Mouse (Mus musculus) cerebellum, postnatal 25 days (tissue): ENCODE measurements around the gene A530016L24Rik.
A peak's percentile ranks its signal among the peaks of the same experiment; 100 is the strongest.

Source experiments
- DNase-seq, 2 experiments: peaks; one replicate each; pipeline ENCODE4 v3.0.0; 2021; ENCODE audit warnings: mixed read lengths in 2 of 2

A530016L24Rik gene

DNA sequence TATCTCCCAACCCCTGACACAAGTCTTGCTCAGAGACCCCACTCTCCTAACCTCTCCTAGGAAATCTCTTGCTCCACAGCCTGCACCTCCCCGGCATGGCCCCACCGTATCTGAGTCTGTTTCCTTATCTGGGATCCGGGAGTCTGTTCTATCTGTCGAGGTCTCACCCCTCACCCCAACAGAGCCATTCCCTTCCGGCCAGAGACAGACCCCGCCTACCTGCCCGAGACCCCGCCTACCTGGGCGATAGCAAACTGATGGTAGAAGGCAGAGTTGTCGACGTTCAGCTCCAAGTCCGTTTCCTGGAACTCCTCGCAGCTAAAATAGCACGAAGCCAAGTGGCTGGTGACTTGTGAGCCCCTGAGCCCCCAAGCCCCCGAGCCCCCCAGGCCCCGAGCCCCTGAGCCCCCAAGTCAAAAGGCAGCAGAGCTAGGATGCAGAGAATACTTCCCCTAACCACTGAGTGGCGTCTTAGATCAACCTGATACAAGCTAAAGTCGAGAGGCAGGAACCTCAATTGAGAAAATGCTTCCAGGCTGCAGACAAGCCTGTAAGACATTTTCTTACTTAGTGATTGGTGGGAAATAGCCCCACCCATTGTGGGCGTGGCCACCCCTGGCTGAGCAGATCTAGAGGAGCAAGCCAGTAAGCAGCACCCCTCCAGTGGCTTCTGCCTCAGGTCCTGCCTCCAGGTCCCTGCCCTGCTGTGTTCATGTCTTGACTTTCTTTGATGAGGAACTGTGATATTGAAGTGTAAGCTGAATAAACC lies 13.9 kb downstream of the A530016L24Rik start:
- DNase-seq = no peak

GRCm38 (mm10) chr12:112506267-112506666 lies 17.0 kb downstream of the A530016L24Rik start:
- no peak for DNase-seq

DNA sequence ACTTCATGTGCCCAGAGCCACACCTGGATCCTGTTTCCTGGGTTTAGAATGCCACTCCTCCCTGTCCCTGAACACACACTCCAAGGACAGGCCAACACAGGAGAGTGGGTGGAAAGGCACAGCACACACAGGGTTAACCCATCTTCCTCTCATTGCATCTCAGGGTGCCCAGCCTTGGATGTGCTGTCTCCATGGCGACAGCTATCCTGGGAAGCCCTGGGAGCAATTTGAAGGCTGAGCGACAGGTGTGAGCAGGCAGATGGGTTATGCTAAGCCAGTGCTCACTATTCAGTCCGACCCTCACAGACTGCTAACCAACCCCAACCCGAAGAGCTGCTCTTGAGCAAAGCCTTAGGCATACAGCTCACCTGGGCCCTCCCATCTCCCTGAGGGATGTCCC lies 18.0 kb downstream of the A530016L24Rik start:
- DNase-seq = no peak

DNA sequence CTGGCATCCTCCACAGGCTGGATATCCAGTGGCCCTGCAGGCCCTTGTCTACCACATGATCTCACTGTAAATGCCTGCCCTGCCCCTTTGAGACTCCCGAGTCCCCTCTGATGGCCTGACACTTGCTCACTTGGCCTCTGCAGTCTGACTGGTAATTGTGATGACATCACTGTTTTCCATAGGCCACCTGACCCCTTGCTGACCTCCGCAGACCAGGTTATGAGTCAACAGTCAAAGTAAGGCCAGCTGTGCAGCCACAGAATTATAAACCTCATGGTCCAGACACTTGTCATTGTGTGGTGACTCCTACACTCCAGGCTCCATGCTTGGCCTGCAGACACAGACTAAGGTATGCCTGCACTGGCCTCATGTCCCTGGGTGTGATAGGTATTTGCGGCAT lies 18.7 kb downstream of the A530016L24Rik start:
- DNase-seq = no peak

DNA sequence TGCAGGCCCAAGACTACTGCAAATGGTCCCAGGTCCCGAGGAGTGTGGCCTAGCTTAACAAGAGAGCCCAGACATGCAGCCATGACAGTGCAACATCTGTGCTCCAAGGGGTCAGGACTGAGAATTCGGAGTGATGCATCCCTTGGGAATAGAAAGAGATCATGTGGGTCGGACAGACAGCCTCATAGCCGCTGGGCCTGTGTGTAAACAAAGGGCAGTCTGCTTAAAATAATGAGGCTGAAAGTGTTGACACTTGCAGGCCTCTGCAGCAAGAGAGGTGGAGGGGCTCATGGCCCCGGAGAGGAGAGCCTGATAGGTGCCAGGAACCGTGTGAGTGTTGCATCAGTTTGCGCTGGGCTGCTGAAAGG lies 21.1 kb downstream of the A530016L24Rik start:
- DNase-seq = no peak

GRCm38 (mm10) chr12:112510733-112511372 lies 21.6 kb downstream of the A530016L24Rik start:
- peak in 1 of 2 experiments; percentile 36 for DNase-seq

- DNase-seq = no peak
Measured at GRCm38 (mm10) chr12:112514897-112515296, 25.6 kb downstream of the A530016L24Rik start.

DNA sequence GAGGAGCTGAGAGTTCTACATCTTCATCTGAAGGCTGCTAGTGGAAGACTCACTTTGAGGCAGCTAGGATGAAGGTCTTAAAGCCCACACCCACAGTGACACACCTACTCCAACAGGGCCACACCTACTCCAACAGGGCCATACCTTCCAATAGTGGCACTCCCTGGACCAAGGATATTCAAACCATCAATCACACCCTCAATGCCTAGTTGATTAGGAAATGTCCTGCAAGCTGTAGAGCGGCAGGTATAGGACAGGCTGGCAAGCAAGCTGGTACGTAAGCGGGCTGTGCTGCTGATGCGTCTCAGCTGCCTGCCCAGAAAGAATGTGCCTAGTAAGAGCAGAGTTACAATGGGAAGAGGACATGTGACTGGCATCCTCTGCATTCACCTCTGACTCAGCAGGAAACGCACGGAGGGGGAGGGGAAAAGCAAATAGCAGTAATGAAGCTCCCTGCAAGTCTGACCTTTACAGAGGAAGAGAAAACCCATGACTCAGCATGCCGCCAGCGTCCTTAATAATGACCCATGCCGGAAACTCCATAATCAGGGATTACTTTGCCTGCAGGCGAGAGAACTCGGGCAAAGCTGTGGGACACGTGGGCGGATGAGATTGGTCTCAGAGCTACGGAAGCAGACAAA lies 27.6 kb downstream of the A530016L24Rik start, which contains the start of gene Tmem179:
TSS of gene Tmem179 (minus strand) at position 51 of the 641 bp plus-strand sequence.
- DNase-seq = no peak

DNA sequence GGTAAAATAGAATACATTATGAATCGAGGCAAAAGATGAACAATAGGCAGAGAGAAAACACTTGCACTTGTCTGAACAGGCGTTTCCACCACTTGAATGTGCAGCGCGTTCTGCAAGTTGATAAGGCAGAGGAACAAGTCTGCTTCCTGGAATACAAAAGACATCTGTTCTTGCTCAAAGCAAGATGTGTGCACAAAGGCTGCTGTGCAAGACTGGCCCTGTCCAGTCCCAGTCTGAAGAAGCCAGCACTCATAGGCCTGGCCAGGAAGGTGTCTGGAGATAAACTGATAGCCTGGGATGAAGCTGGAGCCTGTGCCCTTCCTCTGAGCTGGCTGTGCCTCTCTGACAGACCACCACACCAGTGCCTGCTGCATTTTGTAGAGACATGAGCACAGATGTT lies 28.9 kb downstream of the A530016L24Rik start:
- DNase-seq = no peak

DNA sequence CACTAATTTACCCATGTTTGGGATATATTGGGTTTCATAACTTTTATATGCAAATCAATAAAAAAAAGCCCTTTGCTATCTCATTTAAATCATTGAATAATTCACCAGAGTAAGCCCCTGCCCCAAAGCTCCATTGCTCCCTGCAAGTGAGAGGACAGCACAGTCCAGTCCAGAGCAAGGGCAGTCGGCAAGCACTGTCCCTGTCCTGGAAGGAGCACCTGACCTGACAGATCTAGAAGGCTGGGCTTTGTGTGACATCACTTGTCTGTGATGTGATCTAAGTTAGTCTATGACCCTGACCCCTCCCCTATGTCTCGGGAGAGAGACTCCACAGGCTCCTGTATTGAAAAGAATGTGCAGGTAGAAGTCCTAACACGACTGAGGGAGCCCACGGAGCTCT lies 44.5 kb downstream of the A530016L24Rik start:
- DNase-seq = no peak

DNA sequence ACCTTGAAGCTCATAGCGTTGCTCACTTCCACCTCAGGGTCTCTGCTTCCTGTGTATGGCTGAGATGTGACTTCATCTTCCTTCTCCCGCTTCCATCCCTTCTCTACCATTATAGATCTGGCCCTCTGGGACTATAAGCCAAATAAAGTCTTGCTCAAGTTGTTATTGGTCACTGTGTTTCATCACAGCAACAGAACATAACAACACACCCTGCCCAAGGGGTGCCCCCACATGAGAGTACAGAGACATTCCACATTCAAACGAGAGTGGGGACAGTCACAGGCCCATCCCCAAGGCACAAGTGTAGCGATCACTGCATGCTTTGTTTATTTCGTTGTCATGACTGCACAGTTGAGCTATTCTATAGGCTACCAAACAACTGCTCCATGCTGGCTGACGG lies 48.0 kb downstream of the A530016L24Rik start:
- no peak for DNase-seq

GRCm38 (mm10) chr12:112538356-112538755 lies 49.1 kb downstream of the A530016L24Rik start:
- DNase-seq = no peak

DNA sequence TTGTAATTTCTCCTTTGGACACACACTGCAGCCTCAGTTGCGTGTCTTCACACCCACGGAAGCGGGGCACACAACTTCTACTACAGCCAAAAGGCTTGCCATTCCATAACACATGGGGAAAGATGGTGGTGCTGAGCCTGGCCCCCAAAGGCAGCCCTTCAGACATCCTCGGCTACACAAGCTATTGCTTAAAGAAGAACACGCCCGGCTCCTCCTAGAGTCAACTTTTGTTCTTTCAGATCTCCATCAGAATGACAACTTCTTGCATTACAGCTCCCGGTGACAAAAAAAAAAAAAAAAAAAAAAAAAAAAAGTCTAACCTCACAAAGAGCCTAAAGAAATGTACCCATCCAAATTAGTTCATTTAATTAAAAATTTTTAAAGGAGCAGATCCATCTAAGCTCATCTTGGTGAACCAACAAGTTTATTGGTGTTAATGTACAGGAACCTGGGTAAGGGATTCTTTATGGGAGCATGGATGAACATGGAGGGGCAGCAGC lies 50.3 kb downstream of the A530016L24Rik start:
- DNase-seq = no peak

DNA sequence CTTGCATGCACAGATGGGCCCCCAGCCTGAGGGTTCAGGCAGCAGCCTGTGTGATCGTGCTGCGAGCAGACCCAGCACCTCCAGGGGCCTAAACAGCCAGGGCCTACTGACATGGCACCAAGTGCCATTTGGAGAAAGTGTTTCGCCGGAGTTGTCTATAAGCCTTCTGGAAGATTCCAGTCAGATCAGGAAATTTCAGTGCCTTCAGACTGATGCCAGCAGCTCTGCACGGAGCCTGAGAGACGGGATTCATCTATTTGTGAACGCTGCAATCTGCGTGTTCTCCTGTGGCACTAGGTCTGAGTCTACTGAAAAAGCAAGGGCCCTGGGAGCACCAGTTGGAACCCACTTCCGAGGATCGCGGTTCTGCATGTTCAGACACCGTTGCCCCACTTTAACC lies 51.1 kb downstream of the A530016L24Rik start:
- no peak for DNase-seq

DNA sequence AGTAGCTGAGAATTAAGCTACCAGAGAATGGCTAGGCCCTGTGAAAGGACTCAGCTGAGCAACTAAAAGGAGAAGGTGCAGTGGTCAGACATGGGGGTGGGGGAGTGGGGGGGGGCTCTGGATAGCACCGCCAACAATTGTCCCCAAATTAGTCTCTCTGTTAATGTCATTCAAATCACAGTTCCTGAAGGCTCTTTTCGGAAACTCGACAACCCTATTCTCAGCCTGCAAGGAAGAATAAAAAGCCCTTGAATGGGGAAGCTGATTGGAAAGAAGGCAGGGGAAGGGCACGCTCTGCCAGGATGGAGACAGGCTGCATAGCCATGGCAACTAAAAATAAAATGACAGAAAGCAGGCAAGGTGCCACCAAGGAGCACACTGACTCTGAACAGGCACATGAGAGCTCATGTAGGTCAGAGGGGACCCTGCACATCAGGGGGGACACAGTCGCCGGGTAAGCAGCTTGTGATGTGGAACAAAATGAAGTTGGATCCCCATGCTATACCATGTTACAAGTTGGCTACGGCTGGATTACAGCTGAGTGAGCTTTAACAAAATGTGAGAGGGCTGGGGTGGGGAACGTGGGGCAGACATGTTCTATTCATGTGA lies 52.3 kb downstream of the A530016L24Rik start:
- DNase-seq = no peak

DNA sequence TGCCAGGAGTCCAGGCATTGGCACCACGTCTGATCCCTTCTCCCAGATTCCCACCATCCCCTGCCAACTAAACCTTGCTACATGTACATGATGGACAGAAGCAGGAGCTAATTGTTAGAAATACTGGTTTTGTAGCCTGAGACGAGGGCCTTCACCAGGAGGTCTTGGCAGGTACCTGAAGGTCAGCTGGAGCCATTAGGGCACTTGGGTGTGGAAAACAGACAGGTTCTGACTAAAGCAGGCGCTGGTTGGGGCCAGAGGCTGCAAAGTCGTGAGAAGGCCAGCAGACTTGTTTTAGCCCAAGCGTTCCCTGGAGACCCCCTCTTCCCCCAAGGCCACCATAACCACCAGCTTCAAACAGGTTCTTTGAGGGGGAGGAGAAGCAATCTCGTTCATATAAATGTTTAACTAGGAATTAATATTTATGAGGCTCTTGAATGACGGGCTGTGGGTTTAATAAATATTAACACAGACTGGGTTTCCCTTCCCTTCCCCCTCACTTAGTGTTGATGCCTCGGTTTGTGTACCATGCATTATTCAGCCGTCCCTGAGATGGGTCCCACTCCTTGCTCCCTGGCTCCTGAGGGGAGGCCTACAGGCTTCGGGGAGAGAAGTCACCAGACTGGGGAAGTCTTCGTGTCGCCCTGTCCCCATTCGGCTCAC lies 53.1 kb downstream of the A530016L24Rik start:
- no peak for DNase-seq

DNA sequence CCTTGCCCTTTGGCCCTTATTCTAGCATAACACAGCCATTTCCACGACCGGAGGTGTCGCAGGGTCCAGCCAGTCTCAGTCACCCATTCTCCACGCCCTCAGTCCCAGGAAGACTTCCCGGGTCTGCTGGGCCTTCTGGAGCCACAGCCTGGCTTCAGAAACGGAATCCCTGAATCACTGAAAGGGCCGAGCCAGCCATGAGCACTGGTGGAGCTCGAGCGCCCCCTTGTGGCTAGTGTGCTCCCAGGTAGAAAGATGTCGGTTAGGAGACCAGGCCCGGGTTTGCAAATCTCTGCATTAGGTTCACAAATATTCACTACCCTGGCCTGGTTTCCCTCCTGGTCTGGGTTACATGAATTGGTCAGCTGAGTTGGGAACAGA lies 53.7 kb downstream of the A530016L24Rik start:
- DNase-seq = peak; percentile 90 to 94

DNA sequence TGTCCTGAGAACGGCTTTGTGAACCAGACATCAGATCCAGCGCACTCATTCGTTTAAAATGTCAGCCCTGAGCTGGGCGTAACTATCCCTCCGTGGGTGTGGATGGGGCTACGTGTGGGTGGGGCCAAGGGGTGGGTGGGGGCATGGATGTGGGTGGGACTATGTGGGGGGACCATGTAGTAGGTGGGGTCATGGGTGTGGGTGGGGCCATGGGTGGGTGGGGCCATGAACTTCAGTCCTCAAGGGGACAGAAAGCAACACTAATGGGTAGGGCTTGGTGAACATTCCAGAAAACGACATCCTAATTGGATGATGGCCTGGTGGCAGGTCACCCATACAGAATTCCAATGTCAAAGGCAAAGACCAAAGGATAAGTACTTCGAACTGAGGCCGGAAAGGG lies 54.7 kb downstream of the A530016L24Rik start:
- no peak for DNase-seq

DNA sequence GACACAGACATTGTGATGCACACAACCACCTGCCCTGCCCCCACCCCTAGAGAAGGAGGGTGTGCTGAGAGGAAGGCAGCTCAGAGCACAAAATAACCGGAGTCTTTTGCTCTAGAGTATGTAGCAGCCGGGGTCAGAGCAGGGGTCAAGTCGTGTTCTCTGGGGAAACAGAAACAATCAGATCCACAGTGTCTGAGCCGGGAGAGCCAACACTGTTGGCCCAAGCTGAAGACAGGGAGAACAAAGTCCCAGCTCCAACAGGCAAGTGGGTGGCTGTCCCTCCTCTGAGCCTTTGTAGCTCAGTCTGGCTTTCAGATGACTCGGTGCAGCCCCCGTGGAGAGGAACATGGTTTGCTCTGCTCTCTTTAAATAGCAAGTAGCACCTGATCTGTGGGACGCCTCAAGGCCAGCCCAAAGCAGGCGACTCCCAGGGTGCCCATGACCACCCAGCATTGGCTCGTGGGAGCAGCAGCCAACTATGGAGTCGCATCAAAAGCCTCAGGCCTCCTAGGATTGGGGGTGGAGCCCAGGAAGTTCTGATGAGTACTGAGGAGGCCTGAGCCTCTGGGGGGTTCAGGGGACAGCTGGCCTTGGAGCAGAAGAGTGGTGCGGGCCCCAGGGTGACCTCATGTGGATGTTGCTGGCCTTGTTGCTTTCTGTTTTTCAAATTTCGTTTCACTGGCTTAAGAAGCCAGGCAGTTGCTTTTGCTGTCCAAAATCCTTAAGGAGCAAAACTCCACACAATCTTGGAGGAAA lies 55.9 kb downstream of the A530016L24Rik start:
- no peak for DNase-seq

GRCm38 (mm10) chr12:112546110-112546509 lies 56.9 kb downstream of the A530016L24Rik start:
- DNase-seq = no peak

GRCm38 (mm10) chr12:112549287-112549686 lies 60.0 kb downstream of the A530016L24Rik start:
- DNase-seq = no peak
